Mouse (Mus musculus) splenic B cell, adult 2 months (primary cell): Measurements from ENCODE around the gene Hist1h2af.
A peak's percentile ranks its signal among the peaks of the same experiment; 100 is the strongest.
"Not testable (repeated sequence)": the region's sequence is repeated elsewhere in the genome, so short reads cannot be mapped to it uniquely, and the experiment has no call there.

ENCODE experiments used
- DNase-seq: peaks from one replicate; pipeline ENCODE4 v3.0.0-alpha.2; 2011; ENCODE audit warnings: low read depth, low spot score
- H3K27me3 ChIP-seq: 2 replicates; pipeline ENCODE4 v1.6.1; 2012; ENCODE audit warnings: mild to moderate bottlenecking, low read length, moderate library complexity, mixed read lengths; ENCODE audit not compliant: control insufficient read depth, poor library complexity, insufficient read depth, severe bottlenecking
- H3K36me3 ChIP-seq: 2 replicates; pipeline ENCODE4 v1.6.1; 2012; ENCODE audit warnings: mild to moderate bottlenecking, low read length, moderate library complexity, mixed read lengths; ENCODE audit not compliant: control insufficient read depth, poor library complexity, insufficient read depth, severe bottlenecking

Gene Hist1h2af

DNA sequence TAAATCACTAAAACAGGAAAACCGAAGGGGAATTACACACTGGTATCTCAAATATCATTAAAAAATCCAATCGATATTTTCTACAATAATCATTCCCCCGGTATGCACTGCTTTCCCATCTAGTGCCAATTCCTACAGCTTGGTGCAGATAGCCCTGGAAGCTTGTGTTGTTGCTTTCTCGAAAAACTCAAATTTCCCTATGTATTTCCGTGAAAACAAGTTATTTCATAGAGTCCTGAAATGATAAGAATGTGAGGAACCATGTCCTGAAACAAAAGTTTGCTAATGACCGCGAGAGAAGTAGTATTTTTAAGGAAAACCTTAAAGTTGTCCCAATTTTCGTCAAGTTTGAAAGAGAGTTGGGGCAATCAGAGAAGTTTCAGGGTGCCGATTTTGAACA, 20.7 kb downstream of the Hist1h2af start:
- no peaks in the 10 kb centered on the region for H3K36me3 ChIP-seq
- no peak for DNase-seq

DNA sequence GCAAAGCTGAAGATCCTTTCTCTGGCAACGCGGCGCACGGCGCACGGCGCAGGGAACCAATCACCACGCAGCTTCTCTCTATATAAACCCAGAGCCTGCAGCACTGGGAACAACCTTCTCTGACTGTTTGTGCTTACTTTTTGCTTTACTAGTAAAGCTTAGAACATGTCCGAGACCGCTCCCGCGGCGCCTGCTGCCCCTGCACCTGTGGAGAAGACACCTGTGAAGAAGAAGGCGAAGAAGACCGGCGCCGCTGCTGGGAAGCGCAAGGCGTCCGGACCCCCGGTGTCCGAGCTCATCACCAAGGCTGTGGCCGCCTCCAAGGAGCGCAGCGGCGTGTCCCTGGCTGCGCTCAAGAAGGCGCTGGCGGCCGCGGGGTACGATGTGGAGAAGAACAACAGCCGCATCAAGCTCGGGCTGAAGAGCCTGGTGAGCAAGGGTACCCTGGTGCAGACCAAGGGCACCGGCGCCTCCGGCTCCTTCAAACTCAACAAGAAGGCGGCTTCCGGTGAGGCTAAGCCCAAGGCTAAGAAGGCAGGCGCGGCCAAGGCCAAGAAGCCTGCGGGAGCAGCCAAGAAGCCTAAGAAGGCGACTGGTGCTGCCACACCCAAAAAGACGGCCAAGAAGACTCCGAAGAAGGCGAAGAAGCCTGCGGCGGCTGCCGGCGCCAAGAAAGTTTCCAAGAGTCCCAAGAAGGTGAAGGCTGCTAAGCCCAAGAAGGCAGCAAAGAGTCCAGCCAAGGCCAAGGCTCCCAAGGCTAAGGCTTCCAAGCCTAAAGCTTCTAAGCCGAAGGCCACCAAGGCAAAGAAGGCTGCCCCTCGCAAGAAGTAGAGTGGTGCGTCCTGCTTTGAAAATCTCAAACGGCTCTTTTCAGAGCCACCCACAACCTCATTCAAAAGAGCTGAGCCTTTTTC, 21.5 kb downstream of the Hist1h2af start:
- peak; percentile 85 for DNase-seq
- no peaks in the 10 kb centered on the region for H3K27me3 ChIP-seq
- H3K36me3 ChIP-seq = no peaks in the 10 kb centered on the region

More for the DNA sequence above, 20.7 kb downstream of the Hist1h2af start:
- no peaks in the 10 kb centered on the region for H3K27me3 ChIP-seq

DNA sequence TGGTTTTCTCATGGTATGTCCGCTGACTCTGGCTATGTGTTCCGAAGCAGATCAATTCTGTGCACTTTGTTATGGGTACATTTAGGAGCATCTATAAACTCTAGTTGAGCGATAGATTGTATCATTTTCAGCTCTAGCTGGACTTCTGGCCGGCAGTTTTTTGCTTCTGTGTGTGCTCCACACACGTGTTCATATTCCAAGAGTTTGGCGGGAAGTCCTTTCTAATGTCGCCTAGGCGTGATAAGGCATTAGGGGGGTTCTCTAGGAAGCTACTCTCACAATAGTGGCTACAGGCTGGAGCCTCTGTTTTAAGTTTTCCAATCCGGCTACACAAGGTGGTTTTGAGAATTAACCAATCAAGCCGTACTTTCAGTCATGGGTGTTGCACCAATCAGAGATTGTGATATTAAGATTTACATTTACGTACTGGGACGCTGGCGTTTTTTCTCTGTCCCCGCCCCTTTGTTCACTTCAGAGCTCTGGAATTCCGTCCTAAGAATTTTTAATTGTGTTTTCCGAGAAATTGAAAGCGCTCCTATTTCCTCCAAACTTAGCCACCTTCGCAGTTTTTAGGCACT, 22.2 kb downstream of the Hist1h2af start:
- DNase-seq = peak; percentile 88
- no peaks in the 10 kb centered on the region for H3K36me3 ChIP-seq
- H3K27me3 ChIP-seq = no peaks in the 10 kb centered on the region

DNA sequence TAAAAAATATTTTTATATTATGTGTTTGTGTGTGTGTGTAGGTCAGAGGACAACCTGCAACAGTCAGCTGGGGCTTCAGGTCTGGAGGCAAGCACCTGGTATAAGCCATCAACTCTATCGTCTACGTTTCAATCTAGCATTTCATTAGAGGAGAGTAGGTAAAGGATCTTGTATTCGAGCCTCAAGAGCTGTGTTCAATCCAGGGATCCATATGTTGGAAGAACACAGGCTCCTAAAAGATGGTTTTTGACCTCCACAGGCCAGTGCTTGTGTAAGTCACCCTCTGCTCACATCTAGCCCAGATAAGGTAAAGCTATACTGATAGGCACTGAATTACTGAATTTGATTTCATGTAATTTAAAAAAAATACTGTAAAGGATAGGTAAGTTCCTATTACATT, 23.2 kb downstream of the Hist1h2af start:
- DNase-seq = no peak
- Histone ChIP-seq H3K27me3 (no peaks in the 10 kb centered on the region), H3K36me3 (no peaks in the 10 kb centered on the region)

DNA sequence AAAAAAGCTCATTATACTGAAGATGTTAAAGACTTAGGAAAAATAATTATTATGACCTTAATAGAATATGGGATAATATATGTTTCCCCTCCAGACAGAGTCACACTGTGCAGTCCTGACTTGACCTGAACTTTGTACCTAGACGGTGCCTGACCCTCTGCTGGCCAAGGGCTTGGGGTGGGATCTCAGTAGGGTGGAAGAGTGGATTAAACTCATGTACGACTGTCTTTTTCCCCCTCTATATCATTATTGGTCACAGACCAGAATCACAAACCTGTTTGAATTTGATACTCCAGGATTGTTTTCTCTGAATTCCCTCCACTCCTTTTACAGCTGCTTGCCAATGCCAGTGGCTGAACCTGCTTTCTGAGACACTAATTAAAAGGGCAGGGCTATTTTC, 27.0 kb downstream of the Hist1h2af start:
- not testable (repeated sequence) for H3K27me3 ChIP-seq, H3K36me3 ChIP-seq, DNase-seq

DNA sequence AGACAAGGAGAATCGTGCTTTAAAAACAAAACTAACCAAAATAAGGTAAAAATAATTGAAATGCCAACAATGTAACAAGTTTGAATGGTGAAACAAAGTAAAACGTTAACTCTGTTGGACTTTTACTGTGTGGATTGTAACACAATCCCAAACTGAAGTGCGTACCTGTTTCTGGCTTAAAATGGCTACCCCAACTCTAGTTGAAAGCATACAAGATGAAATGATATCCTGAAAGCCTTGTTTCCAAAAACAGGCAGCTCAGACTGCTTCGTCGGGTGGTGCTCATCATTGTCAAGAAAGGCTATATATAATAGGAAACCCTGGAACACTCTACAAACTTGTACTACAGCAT, 27.8 kb downstream of the Hist1h2af start:
- H3K27me3 ChIP-seq, H3K36me3 ChIP-seq, DNase-seq: not testable (repeated sequence)

DNA sequence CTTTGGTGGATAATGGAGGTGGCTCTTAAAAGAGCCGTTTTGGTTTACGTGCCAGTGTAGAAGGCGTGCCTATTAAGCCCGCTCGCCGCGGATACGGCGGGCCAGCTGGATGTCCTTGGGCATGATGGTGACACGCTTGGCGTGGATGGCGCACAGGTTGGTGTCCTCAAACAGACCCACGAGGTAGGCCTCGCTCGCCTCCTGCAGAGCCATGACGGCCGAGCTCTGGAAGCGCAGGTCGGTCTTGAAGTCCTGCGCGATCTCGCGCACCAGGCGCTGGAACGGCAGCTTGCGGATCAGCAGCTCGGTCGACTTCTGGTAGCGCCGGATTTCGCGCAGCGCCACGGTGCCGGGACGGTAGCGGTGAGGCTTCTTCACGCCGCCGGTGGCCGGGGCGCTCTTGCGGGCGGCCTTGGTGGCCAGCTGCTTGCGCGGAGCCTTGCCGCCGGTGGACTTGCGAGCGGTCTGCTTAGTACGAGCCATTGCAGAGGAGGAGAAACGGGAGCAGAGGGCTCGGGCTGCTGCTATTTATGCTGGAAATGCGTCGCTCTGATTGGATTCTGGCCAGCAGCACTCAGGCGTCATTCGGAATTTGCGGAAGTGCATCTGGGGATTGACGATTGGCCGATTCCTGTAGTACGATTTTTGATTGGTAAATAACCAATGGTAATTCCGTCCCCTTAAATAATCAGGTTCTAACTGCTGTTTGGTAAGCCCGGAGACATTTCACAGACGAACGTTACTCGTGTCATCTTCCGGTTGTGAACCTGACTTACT, 28.4 kb downstream of the Hist1h2af start, which contains the start of gene Hist1h3e:
Gene Hist1h3e, minus strand, starts transcription at position 487 of the 777 bp plus-strand sequence.
- peak; percentile 99 for DNase-seq
- H3K27me3 ChIP-seq, H3K36me3 ChIP-seq: not testable (repeated sequence)

DNA sequence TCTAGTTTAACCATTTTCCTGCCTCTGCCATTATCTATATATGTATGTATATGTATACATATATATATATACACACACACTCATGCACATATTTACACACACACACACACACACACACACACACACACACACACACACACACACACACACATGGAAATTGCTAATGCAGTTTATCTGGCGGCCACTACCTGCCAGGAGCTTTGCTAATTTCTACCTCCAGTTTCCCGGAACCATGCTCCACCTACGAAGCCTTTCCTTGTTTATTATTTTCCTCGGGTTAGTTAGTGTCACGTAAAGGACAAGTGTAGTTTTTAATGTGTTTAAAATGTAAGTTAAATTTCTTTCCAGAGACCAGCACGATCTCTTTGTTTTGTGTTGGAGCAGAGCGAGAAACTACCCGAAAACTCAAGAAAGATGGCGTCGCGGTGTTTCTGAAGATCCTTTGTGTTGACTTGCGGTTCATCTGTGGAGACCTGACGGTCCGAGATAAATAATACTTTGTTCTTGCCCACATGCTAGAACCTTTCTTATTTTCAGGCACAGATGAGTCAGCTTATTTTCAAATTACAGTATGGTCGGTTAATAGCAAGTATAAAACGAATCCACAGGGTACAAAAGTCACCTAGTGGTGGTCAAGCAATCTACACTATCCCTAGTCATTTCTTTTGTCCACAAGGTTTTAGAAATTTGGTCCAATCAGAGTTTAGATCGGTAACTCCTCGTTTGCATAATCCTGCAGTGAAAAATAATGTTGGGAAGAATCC, 29.2 kb downstream of the Hist1h2af start:
- peak; percentile 64 for DNase-seq
- H3K36me3 ChIP-seq = no peaks in the 10 kb centered on the region
- no peaks in the 10 kb centered on the region for H3K27me3 ChIP-seq

DNA sequence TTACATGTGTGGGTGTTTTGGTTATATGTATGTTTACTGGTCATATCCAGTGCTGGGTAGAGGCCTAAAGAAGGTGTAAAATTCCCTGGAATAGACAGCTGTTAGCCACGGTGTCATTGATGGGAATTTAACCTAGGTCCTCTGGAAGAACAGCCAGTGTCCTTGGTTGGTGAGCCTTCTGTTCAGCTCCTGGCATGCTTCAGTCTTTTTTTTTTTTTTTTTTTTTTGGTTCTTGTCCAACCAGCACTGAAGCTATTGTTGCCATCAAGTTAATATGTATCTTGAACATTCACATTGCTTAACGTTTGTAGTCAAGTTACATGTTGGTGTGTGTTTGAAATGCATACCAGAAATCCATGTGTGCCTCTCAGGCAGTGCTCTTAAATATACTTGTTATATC, 30.8 kb downstream of the Hist1h2af start:
- H3K36me3 ChIP-seq = no peaks in the 10 kb centered on the region
- no peak for DNase-seq
- H3K27me3 ChIP-seq = no peaks in the 10 kb centered on the region

DNA sequence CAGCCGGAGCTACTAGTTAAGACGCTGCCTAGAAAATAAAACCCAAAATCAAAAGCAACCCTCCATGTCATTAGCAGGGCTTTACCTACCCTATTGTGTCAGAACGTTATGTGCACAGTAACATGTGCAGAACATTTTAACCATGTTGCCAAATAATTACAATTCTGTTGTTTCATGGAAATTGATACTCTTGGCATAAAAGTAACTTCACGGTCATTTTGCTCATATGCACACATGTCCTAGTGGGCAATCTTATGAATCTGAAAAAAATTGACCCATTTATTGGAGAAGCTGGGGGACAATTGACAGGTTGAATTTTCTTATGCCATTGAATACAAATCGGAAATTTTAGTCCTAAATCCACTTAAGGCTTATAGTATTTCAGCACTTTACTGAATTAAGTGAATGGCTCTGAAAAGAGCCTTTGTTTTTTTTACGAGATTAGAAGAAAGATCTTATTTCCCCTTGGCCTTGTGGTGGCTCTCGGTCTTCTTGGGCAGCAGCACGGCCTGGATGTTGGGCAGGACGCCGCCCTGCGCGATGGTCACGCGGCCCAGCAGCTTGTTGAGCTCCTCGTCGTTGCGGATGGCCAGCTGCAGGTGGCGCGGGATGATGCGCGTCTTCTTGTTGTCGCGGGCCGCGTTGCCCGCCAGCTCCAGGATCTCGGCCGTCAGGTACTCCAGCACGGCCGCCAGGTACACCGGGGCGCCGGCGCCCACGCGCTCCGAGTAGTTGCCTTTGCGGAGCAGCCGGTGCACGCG, 36.7 kb downstream of the Hist1h2af start:
- peak; percentile 29 for DNase-seq
- not testable (repeated sequence) for H3K36me3 ChIP-seq, H3K27me3 ChIP-seq

DNA sequence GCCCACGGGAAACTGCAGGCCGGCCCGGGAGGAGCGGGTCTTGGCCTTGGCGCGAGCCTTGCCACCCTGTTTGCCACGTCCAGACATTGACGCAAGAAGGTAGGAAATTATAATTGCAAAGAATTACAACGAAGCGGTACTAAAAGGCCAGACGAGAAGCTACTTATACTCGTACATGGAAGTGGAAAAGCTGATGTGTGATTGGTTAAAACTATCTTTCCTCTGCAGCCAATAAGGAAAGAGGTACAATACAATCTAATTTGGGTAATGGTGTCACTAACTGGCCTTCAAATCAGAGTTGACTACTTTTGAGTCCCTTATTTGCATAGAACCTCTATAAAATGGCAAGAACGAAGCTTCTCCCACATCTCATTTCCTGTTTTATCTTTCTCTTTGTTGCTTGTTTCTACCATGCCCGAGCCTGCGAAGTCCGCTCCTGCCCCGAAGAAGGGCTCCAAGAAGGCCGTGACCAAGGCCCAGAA, 37.4 kb downstream of the Hist1h2af start, which contains the start of the genes Hist1h2ae and Hist1h2bg:
Gene Hist1h2ae, minus strand, starts transcription at position 199 of the 482 bp plus-strand sequence.
Gene Hist1h2bg, plus strand, starts transcription at position 375 of the 482 bp plus-strand sequence.
- peak; percentile 95 for DNase-seq
- no peaks in the 10 kb centered on the region for H3K27me3 ChIP-seq
- no peaks in the 10 kb centered on the region for H3K36me3 ChIP-seq

DNA sequence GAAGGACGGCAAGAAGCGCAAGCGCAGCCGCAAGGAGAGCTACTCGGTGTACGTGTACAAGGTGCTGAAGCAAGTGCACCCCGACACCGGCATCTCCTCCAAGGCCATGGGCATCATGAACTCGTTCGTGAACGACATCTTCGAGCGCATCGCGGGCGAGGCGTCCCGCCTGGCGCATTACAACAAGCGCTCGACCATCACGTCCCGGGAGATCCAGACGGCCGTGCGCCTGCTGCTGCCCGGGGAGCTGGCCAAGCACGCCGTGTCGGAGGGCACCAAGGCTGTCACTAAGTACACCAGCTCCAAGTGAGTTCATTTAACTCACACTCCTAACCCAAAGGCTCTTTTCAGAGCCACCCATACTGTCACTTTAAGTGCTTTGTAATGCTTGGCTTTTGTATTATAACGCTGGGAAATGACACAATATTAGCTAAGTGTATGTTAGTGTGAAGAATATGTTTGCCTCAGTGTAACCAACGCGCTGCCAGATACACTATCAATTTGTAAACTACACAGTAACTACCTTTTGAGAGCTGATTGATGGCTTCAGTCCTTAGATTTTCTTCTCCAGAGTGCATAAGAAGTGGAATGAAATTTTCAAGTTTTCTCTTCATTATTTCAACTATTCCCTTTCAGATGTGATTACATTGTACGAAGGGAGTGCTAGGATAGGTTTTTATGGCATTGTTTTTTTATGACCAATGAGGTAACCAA, 38.0 kb downstream of the Hist1h2af start:
- H3K27me3 ChIP-seq, H3K36me3 ChIP-seq: not testable (repeated sequence)
- peak; percentile 38 for DNase-seq
